Mouse (Mus musculus): ENCODE data around the gene Arpc4. TPM values are rescaled to one million over a fixed set of nuclear protein-coding genes. Genes with fewer than 3 reads are reported as not detected.

Gene Arpc4
- total and polyA plus RNA-seq, 2 experiments from 2014 or later = 200 to 505 TPM

GRCm38 (mm10) chr6:113367574-113367973 lies 10.3 kb upstream of the Arpc4 start:
- no peak for ATAC-seq (ENCODE audit: low FRiP score)
- WGBS = 100% methylated on average over 1 of the region's 1 CpGs
- H3K9ac ChIP-seq (replicated peaks; ENCODE audit: low read length, poor library complexity, severe bottlenecking) = no peak overlapping the region
- no peak for DNase-seq (ENCODE audit: low spot score)
- H3K27ac ChIP-seq (ENCODE audit: low read depth, low read length) = no peak overlapping the region
- H3K4me3 ChIP-seq (ENCODE audit: low read depth, low read length) = no peak overlapping the region
- no peak overlapping the region for H3K4me2 ChIP-seq (ENCODE audit: low read depth, low read length, poor library complexity, severe bottlenecking)
- H3K27me3 ChIP-seq (ENCODE audit: insufficient read depth, low read length) = no peaks in the 10 kb centered on the region
- H3K36me3 ChIP-seq (ENCODE audit: insufficient read depth, low read length) = peaks cover 47% of the 10 kb centered on the region
- no peaks in the 10 kb centered on the region for H3K4me1 ChIP-seq (ENCODE audit: insufficient read depth, low read length)
- no peaks in the 10 kb centered on the region for H3K9me3 ChIP-seq (ENCODE audit: low read length)
- no peak for TF ChIP-seq CTCF (IDR thresholded peaks at IDR 0.05)

DNA sequence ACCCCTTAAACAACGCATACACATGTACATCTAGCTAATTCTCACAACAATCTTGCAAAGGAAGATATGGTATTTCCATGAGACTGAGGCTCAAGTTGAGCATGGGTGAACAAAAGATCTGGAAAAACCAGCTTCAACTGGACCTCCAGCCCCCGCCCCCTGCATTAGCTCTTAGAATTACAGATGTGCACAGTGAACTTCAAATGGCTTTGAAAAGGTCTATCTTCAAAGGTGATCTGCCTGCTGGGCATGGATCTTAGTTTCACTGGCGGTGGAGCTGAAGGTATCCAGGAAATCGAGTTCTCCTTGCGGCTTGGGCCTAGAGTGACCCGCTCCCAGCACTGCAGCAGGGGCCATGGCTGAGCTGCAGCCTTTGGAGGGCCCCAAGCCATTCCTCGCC lies 9.8 kb upstream of the Arpc4 start:
- WGBS = 93% methylated on average over 7 of the region's 7 CpGs
- peaks cover 52% of the 10 kb centered on the region for H3K36me3 ChIP-seq (ENCODE audit: insufficient read depth, low read length)

GRCm38 (mm10) chr6:113368577-113368976 lies 9.3 kb upstream of the Arpc4 start:
- Histone ChIP-seq H3K27me3 (ENCODE audit: insufficient read depth, low read length) (no peaks in the 10 kb centered on the region), H3K4me3 (ENCODE audit: low read depth, low read length) (no peak overlapping the region), H3K27ac (ENCODE audit: low read depth, low read length) (no peak overlapping the region), H3K36me3 (ENCODE audit: insufficient read depth, low read length) (peaks cover 56% of the 10 kb centered on the region), H3K9ac (replicated peaks; ENCODE audit: low read length, poor library complexity, severe bottlenecking) (no peak overlapping the region), H3K9me3 (ENCODE audit: low read length) (no peaks in the 10 kb centered on the region), H3K4me2 (ENCODE audit: low read depth, low read length, poor library complexity, severe bottlenecking) (no peak overlapping the region), H3K4me1 (ENCODE audit: insufficient read depth, low read length) (no peaks in the 10 kb centered on the region)
- no peak for TF ChIP-seq CTCF (IDR thresholded peaks at IDR 0.05)
- WGBS = 78% methylated on average over 5 of the region's 5 CpGs
- ATAC-seq (ENCODE audit: low FRiP score) (peak; percentile 27; the same call in 1 of the 2 replicates), DNase-seq (ENCODE audit: low spot score) (peak; percentile 22)

More for the DNA sequence above, 9.8 kb upstream of the Arpc4 start:
- Histone ChIP-seq H3K9me3 (ENCODE audit: low read length) (no peaks in the 10 kb centered on the region), H3K27me3 (ENCODE audit: insufficient read depth, low read length) (no peaks in the 10 kb centered on the region), H3K27ac (ENCODE audit: low read depth, low read length) (no peak overlapping the region), H3K4me3 (ENCODE audit: low read depth, low read length) (no peak overlapping the region), H3K4me1 (ENCODE audit: insufficient read depth, low read length) (no peaks in the 10 kb centered on the region), H3K9ac (replicated peaks; ENCODE audit: low read length, poor library complexity, severe bottlenecking) (no peak overlapping the region), H3K4me2 (ENCODE audit: low read depth, low read length, poor library complexity, severe bottlenecking) (no peak overlapping the region)
- no peak for TF ChIP-seq CTCF (IDR thresholded peaks at IDR 0.05)
- ATAC-seq (ENCODE audit: low FRiP score) (no peak), DNase-seq (ENCODE audit: low spot score) (no peak)

GRCm38 (mm10) chr6:113370194-113370929 lies 7.6 kb upstream of the Arpc4 start:
- Histone ChIP-seq H3K4me3 (ENCODE audit: low read depth, low read length) (no peak overlapping the region), H3K4me1 (ENCODE audit: insufficient read depth, low read length) (no peaks in the 10 kb centered on the region), H3K9me3 (ENCODE audit: low read length) (no peaks in the 10 kb centered on the region), H3K36me3 (ENCODE audit: insufficient read depth, low read length) (peaks cover 69% of the 10 kb centered on the region), H3K27me3 (ENCODE audit: insufficient read depth, low read length) (no peaks in the 10 kb centered on the region), H3K9ac (replicated peaks; ENCODE audit: low read length, poor library complexity, severe bottlenecking) (no peak overlapping the region), H3K27ac (ENCODE audit: low read depth, low read length) (no peak overlapping the region), H3K4me2 (ENCODE audit: low read depth, low read length, poor library complexity, severe bottlenecking) (no peak overlapping the region)
- ATAC-seq (ENCODE audit: low FRiP score) (no peak), DNase-seq (ENCODE audit: low spot score) (no peak)
- no peak for TF ChIP-seq CTCF (IDR thresholded peaks at IDR 0.05)
- 94% methylated on average over 20 of the region's 20 CpGs for WGBS

GRCm38 (mm10) chr6:113373491-113373890 lies 4.4 kb upstream of the Arpc4 start:
- no peak for TF ChIP-seq CTCF (IDR thresholded peaks at IDR 0.05)
- DNase-seq (ENCODE audit: low spot score) = no peak

GRCm38 (mm10) chr6:113377172-113377495 lies 781 bp upstream of the Arpc4 start:
- no peak for ATAC-seq (ENCODE audit: low FRiP score)
- Histone ChIP-seq H3K27me3 (ENCODE audit: insufficient read depth, low read length) (no peaks in the 10 kb centered on the region), H3K4me3 (ENCODE audit: low read depth, low read length) (peak overlapping the region; percentile 99), H3K4me2 (ENCODE audit: low read depth, low read length, poor library complexity, severe bottlenecking) (peak overlapping the region; percentile 95), H3K36me3 (ENCODE audit: insufficient read depth, low read length) (peaks cover 42% of the 10 kb centered on the region), H3K9ac (replicated peaks; ENCODE audit: low read length, poor library complexity, severe bottlenecking) (peak overlapping the region; percentile 97), H3K4me1 (ENCODE audit: insufficient read depth, low read length) (no peaks in the 10 kb centered on the region; the same call in 1 of the 2 replicates), H3K9me3 (ENCODE audit: low read length) (no peaks in the 10 kb centered on the region), H3K27ac (ENCODE audit: low read depth, low read length) (peak overlapping the region; percentile 92)
- DNase-seq (ENCODE audit: low spot score) = no peak
- WGBS = 8% methylated on average over 7 of the region's 7 CpGs
- no peak; the same call in 1 of the 2 replicates for TF ChIP-seq CTCF (IDR thresholded peaks at IDR 0.05)

More at GRCm38 (mm10) chr6:113373491-113373890, 4.4 kb upstream of the Arpc4 start:
- WGBS = 95% methylated on average over 4 of the region's 4 CpGs
- Histone ChIP-seq H3K9ac (replicated peaks; ENCODE audit: low read length, poor library complexity, severe bottlenecking) (no peak overlapping the region), H3K4me2 (ENCODE audit: low read depth, low read length, poor library complexity, severe bottlenecking) (no peak overlapping the region), H3K4me1 (ENCODE audit: insufficient read depth, low read length) (no peaks in the 10 kb centered on the region; the same call in 1 of the 2 replicates), H3K36me3 (ENCODE audit: insufficient read depth, low read length) (peaks cover 65% of the 10 kb centered on the region), H3K4me3 (ENCODE audit: low read depth, low read length) (no peak overlapping the region), H3K27me3 (ENCODE audit: insufficient read depth, low read length) (no peaks in the 10 kb centered on the region), H3K27ac (ENCODE audit: low read depth, low read length) (no peak overlapping the region), H3K9me3 (ENCODE audit: low read length) (no peaks in the 10 kb centered on the region)
- no peak for ATAC-seq (ENCODE audit: low FRiP score)

All from midbrain, postnatal 0 days (tissue).